Mouse (Mus musculus) forebrain, embryonic 15.5 days (tissue): Measurements from ENCODE around the gene Slc41a3. TPM values are rescaled to one million over a fixed set of nuclear protein-coding genes. Genes with fewer than 3 reads are reported as not detected.

ENCODE experiments used
- ATAC-seq: fragments of 200-750 bp; cut with Nextera tagmentation; replicated peaks from 2 replicates; pipeline ENCODE4 v1.8.0; 2017; ENCODE audit warnings: mild to moderate bottlenecking, moderate TSS enrichment, moderate library complexity
- H3K27ac ChIP-seq: fragments of 300-500 bp; sonication (generic); replicated peaks from 2 replicates; pipeline ENCODE4 v1.5.1; 2015; ENCODE audit warnings: mild to moderate bottlenecking, inconsistent platforms
- H3K27me3 ChIP-seq: fragments of 300-500 bp; sonication (generic); 2 replicates; pipeline ENCODE4 v1.6.1; 2015; ENCODE audit warnings: inconsistent platforms
- H3K36me3 ChIP-seq: fragments of 300-500 bp; sonication (generic); 2 replicates; pipeline ENCODE4 v1.6.1; 2015; ENCODE audit warnings: mild to moderate bottlenecking, inconsistent platforms
- H3K4me1 ChIP-seq: fragments of 300-500 bp; sonication (generic); 2 replicates; pipeline ENCODE4 v1.6.1; 2015; ENCODE audit warnings: inconsistent platforms
- H3K4me2 ChIP-seq: fragments of 300-500 bp; sonication (generic); replicated peaks from 2 replicates; pipeline ENCODE4 v1.6.1; 2015; ENCODE audit warnings: mild to moderate bottlenecking, inconsistent platforms
- H3K4me3 ChIP-seq: fragments of 300-500 bp; sonication (generic); 2 replicates; pipeline ENCODE4 v1.5.1; 2015; ENCODE audit warnings: mild to moderate bottlenecking, inconsistent platforms
- H3K9ac ChIP-seq: fragments of 300-500 bp; sonication (generic); replicated peaks from 2 replicates; pipeline ENCODE4 v1.6.1; 2015; ENCODE audit warnings: mild to moderate bottlenecking, inconsistent platforms
- H3K9me3 ChIP-seq: fragments of 300-500 bp; sonication (generic); 2 replicates; pipeline ENCODE4 v1.6.1; 2016; ENCODE audit warnings: inconsistent platforms
- WGBS: fragments of 180-500 bp; shearing (Covaris S2); methylation state at CpG from one replicate; pipeline ENCODE4 v1.1.7; 2015; ENCODE audit warnings: mixed read lengths; 5-methylcytosine and 5-hydroxymethylcytosine counted together
- polyA plus RNA-seq: library from polyadenylated mRNA; unstranded; fragments of >200 nt; fragmentation: Nextera tagmentation; extraction: Ambion mirVana; gene quantifications from 2 replicates; pipeline ENCODE4 v1.2.1, GENCODE M21; 2015

Slc41a3 gene
- polyA plus RNA-seq, 1 experiment from 2014 or later, result 2.5 TPM

GRCm38 (mm10) chr6:90662148-90662547 is 57.6 kb downstream of the Slc41a3 start:
- Histone ChIP-seq H3K27me3 (no peaks in the 10 kb centered on the region), H3K27ac (no peak overlapping the region), H3K36me3 (peaks cover 22% of the 10 kb centered on the region), H3K9me3 (no peaks in the 10 kb centered on the region), H3K4me2 (no peak overlapping the region), H3K4me1 (no peaks in the 10 kb centered on the region), H3K9ac (no peak overlapping the region), H3K4me3 (no peak overlapping the region)
- WGBS, result 92% methylated on average over 5 of the region's 5 CpGs
- ATAC-seq, result 0 out of 2 replicates have a peak, but pooled peaks have one; percentile 46

DNA sequence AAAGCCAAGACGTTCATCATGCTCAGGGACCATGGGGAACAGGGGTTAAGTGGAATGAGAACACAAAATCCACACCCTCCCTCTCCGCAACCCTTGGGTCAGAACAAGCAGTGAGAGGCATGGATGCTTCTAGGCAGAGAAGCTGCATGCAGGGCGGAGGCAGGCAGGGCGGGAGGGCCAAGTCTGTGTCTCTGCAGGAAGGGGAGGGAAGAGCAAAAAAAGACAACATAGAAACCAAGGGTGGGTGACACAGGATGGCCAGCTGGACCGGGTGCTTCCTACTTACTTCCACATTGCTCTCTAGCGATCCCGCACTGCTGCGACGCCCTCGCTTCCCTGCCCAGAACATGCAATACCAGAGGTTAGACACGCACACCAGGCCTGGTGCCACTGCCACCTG is 59.2 kb downstream of the Slc41a3 start:
- Histone ChIP-seq H3K4me2 (no peak overlapping the region), H3K27ac (no peak overlapping the region), H3K4me3 (no peak overlapping the region), H3K4me1 (no peaks in the 10 kb centered on the region), H3K36me3 (peaks cover 36% of the 10 kb centered on the region), H3K9ac (no peak overlapping the region), H3K9me3 (no peaks in the 10 kb centered on the region), H3K27me3 (no peaks in the 10 kb centered on the region)
- ATAC-seq, result no peak
- WGBS, result 83% methylated on average over 11 of the region's 11 CpGs

GRCm38 (mm10) chr6:90668693-90669092 is 64.2 kb downstream of the Slc41a3 start:
- Histone ChIP-seq H3K9me3 (no peaks in the 10 kb centered on the region), H3K27ac (no peak overlapping the region), H3K4me1 (no peaks in the 10 kb centered on the region), H3K4me3 (no peak overlapping the region), H3K9ac (no peak overlapping the region), H3K36me3 (peaks cover 65% of the 10 kb centered on the region), H3K4me2 (no peak overlapping the region), H3K27me3 (no peaks in the 10 kb centered on the region)
- ATAC-seq, result no peak
- WGBS, result 95% methylated on average over 9 of the region's 9 CpGs

DNA sequence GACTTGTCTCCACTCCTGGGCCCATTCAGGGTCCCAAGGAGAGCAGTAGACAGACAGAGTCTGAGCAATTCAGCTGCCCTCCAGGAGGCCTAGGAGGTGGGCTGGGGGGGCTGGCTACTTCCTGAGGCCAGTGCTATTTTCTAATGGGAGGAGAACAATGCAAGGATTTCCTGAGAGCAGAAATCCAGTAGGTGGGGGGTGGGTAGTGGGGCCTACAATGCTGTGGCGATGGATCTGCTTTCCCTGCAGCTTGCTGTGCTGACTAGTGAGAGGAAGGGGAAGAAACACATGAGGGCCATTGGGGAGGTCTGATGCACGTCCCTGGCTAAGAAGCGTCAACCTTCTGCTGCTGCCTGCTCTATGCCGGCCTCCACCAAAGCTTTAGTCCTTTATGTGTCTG is 74.2 kb downstream of the Slc41a3 start:
- Histone ChIP-seq H3K36me3 (peaks cover 49% of the 10 kb centered on the region), H3K4me2 (no peak overlapping the region), H3K27me3 (no peaks in the 10 kb centered on the region), H3K4me1 (no peaks in the 10 kb centered on the region), H3K9ac (no peak overlapping the region), H3K9me3 (no peaks in the 10 kb centered on the region), H3K27ac (no peak overlapping the region), H3K4me3 (no peak overlapping the region)
- ATAC-seq, result no peak
- WGBS, result 44% methylated on average over 4 of the region's 4 CpGs

DNA sequence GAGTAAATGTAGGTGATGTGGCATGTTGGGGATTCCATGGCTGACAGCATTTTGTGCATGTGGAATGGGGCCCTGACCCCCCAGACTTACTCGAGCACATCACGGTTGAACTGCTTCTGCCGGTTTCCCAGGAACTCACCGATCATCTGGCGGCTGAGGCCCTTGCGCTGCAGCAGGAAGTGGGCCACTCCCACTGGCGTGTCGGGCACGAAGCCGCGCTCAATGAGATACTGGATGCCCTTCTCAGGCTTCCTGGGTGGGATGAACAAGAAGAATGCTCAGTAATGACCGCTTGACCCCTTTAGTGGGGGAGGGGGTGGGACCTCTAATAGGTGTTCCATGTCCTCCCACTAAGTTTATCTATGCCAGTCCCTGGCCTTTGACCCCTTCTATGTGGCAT is 75.9 kb downstream of the Slc41a3 start:
- H3K4me2 ChIP-seq, result no peak overlapping the region
- no peaks in the 10 kb centered on the region for H3K9me3 ChIP-seq
- peaks cover 34% of the 10 kb centered on the region for H3K36me3 ChIP-seq
- ATAC-seq, result no peak
- WGBS, result 94% methylated on average over 12 of the region's 12 CpGs
- no peaks in the 10 kb centered on the region for H3K27me3 ChIP-seq
- no peak overlapping the region for H3K27ac ChIP-seq
- no peak overlapping the region for H3K9ac ChIP-seq
- H3K4me1 ChIP-seq, result no peaks in the 10 kb centered on the region
- no peak overlapping the region for H3K4me3 ChIP-seq

- 88% methylated on average over 3 of the region's 3 CpGs for WGBS
- H3K9ac ChIP-seq, result no peak overlapping the region
- 0 out of 2 replicates have a peak, but pooled peaks cover 3% of the 10 kb centered on the region for H3K4me1 ChIP-seq
- H3K27ac ChIP-seq, result no peak overlapping the region
- no peaks in the 10 kb centered on the region for H3K9me3 ChIP-seq
- H3K36me3 ChIP-seq, result peaks cover 11% of the 10 kb centered on the region
- ATAC-seq, result no peak
- H3K4me3 ChIP-seq, result no peak overlapping the region
- no peaks in the 10 kb centered on the region for H3K27me3 ChIP-seq
- no peak overlapping the region for H3K4me2 ChIP-seq
These were observed 79.5 kb downstream of the Slc41a3 start for GRCm38 (mm10) chr6:90683831-90684532.

DNA sequence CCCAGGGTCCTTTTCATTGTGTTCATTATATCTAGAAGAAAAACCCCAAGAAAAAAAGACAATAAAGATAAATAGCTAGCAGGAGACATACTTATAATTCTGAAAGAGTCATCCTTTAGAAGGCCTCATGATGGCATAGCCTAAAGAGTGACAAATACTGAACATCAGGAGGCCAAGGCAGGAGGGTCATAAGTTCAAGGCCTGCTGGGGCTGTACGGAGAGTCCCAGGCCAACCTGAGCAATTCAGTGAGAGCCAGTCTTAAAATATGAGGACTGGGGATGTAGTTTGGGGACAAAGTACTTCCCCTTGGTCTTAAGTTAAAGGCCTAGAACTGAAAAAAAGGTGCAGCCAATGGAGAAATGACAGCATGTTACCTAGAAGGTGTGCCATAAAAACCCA is 82.3 kb downstream of the Slc41a3 start:
- 64% methylated on average over 1 of the region's 1 CpGs for WGBS
- no peak for ATAC-seq
- Histone ChIP-seq H3K27me3 (no peaks in the 10 kb centered on the region), H3K9ac (no peak overlapping the region), H3K4me3 (no peak overlapping the region), H3K4me2 (no peak overlapping the region), H3K9me3 (no peaks in the 10 kb centered on the region), H3K27ac (no peak overlapping the region), H3K36me3 (peaks cover 26% of the 10 kb centered on the region), H3K4me1 (0 out of 2 replicates have a peak, but pooled peaks cover 3% of the 10 kb centered on the region)

DNA sequence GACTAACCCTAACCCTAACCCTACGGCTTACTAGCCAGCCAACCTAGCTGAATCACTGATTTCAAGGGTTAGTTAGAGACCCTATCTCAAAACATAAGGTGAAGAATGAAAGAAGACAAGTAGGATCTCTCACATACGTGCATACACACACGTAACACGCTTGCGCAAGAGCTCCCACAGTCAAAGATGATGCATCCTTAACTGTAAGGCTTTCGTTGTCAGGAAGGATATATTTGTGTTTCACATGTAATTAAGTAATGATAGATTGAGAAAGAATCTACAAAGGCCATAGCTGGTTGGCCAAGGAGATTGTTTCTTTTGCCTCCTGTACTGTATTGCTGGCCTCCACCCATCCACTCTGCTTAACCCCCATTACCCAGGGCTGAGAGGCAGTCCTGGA is 83.5 kb downstream of the Slc41a3 start:
- no peak overlapping the region for H3K4me3 ChIP-seq
- no peak overlapping the region for H3K27ac ChIP-seq
- H3K4me1 ChIP-seq, result 0 out of 2 replicates have a peak, but pooled peaks cover 3% of the 10 kb centered on the region
- no peak overlapping the region for H3K4me2 ChIP-seq
- peaks cover 28% of the 10 kb centered on the region for H3K36me3 ChIP-seq
- 97% methylated on average over 6 of the region's 6 CpGs for WGBS
- no peaks in the 10 kb centered on the region for H3K27me3 ChIP-seq
- no peak overlapping the region for H3K9ac ChIP-seq
- H3K9me3 ChIP-seq, result no peaks in the 10 kb centered on the region
- no peak for ATAC-seq

DNA sequence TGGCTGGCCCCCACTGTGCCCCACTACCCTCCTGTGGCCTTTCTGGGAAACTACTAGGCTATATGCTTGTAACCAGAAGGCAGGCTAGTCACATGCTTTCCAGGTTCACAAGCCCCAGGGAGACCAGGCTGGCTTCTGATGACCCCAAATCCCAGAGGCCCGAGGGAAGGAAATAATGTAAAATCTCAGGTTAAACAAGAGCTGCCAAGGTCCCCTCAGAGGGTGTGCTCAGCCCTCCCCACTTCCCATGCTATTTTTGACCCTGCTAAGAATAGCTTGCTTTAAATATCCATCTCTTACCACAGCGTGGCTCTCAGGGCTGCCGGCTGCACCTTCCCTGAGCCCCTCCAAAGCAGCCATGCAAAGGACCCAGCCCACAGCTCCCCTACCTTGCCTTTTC is 84.2 kb downstream of the Slc41a3 start:
- Histone ChIP-seq H3K27ac (no peak overlapping the region), H3K4me2 (no peak overlapping the region), H3K27me3 (no peaks in the 10 kb centered on the region), H3K36me3 (peaks cover 28% of the 10 kb centered on the region), H3K4me3 (no peak overlapping the region), H3K4me1 (0 out of 2 replicates have a peak, but pooled peaks cover 3% of the 10 kb centered on the region), H3K9me3 (no peaks in the 10 kb centered on the region), H3K9ac (no peak overlapping the region)
- no peak for ATAC-seq
- WGBS, result 89% methylated on average over 3 of the region's 3 CpGs

- ATAC-seq, result no peak
- 92% methylated on average over 10 of the region's 10 CpGs for WGBS
- peaks cover 28% of the 10 kb centered on the region for H3K36me3 ChIP-seq
These were observed 85.0 kb downstream of the Slc41a3 start for GRCm38 (mm10) chr6:90689500-90689899.

DNA sequence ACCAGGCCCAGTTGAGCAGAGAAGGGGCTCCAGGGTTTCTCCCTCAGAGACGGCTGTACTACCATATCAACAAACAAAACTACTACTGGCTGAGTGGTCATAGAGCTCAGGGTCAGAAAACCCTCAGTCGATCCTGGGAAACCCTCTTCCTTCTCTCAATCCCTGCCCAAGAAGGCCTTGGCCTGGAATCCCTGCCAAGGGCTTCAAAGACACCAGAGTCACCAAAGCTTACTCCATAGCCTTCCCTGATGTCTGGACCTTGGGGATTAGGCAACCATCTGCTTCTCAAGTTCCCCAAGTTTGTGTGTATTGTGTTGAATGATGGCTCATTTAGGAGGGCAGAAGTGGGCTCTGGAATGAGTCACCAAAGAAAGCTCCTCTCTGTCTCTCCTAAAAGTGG is 87.4 kb downstream of the Slc41a3 start:
- no peak for ATAC-seq
- H3K27ac ChIP-seq, result no peak overlapping the region
- H3K4me2 ChIP-seq, result no peak overlapping the region
- peaks cover 28% of the 10 kb centered on the region for H3K36me3 ChIP-seq
- H3K27me3 ChIP-seq, result no peaks in the 10 kb centered on the region
- H3K4me3 ChIP-seq, result no peak overlapping the region
- H3K9ac ChIP-seq, result no peak overlapping the region
- H3K9me3 ChIP-seq, result no peaks in the 10 kb centered on the region
- WGBS, result 86% methylated on average over 2 of the region's 2 CpGs
- no peaks in the 10 kb centered on the region for H3K4me1 ChIP-seq

More at GRCm38 (mm10) chr6:90689500-90689899, 85.0 kb downstream of the Slc41a3 start:
- Histone ChIP-seq H3K9me3 (no peaks in the 10 kb centered on the region), H3K27me3 (no peaks in the 10 kb centered on the region), H3K9ac (no peak overlapping the region), H3K27ac (no peak overlapping the region), H3K4me3 (no peak overlapping the region), H3K4me2 (no peak overlapping the region), H3K4me1 (0 out of 2 replicates have a peak, but pooled peaks cover 3% of the 10 kb centered on the region)

DNA sequence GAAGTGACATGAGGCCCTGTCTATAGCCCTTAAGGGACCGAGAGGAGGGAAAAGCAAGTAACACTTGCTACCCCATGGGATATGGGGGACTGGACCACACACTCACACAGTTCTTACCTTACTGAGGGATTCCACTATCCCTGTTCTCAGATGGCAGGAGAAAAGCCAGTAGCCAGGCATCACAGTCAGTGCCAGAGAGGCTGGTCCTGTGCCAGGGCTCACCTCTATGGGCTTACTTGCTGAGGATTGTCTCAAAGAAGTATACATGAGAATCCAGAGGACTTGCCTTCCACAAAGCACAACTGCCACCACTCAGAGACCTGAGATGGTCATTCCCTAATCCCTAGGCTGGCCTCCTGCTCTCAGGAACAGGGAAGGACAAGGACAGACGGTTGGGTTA is 87.9 kb downstream of the Slc41a3 start:
- H3K36me3 ChIP-seq, result peaks cover 28% of the 10 kb centered on the region
- no peak overlapping the region for H3K27ac ChIP-seq
- no peaks in the 10 kb centered on the region for H3K27me3 ChIP-seq
- ATAC-seq, result no peak
- H3K4me1 ChIP-seq, result no peaks in the 10 kb centered on the region
- no peak overlapping the region for H3K4me3 ChIP-seq
- no peak overlapping the region for H3K4me2 ChIP-seq
- no peak overlapping the region for H3K9ac ChIP-seq
- no peaks in the 10 kb centered on the region for H3K9me3 ChIP-seq
- WGBS, result 84% methylated on average over 2 of the region's 2 CpGs

DNA sequence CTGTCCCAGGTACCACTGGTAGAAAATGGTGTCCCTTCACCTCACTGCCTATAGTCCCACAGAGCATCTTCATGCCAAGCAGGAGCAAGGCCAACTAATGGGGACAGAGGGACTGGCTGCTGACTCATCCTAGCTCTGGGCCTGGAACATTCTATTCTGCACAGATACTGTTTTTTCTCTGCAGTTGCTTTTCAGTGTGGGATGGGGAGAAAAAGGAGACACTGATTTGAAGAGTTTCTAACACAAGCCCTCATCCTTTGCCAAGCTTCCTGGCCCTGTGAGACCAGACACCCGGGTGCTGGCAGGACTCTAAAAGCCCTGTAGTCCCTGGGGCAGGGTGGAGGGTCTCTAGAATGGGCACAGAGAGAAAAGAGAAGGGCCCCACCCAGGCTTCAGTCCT is 91.2 kb downstream of the Slc41a3 start:
- 0 out of 2 replicates have a peak overlapping the region, but pooled peaks have one; percentile 36 for H3K27ac ChIP-seq
- 70% methylated on average over 1 of the region's 1 CpGs for WGBS

More for the DNA sequence above, 91.2 kb downstream of the Slc41a3 start:
- H3K36me3 ChIP-seq, result peaks cover 10% of the 10 kb centered on the region; the same call in 1 of the 2 replicates
- no peaks in the 10 kb centered on the region for H3K9me3 ChIP-seq
- 0 out of 2 replicates have a peak, but pooled peaks cover 4% of the 10 kb centered on the region for H3K4me1 ChIP-seq
- H3K9ac ChIP-seq, result no peak overlapping the region
- H3K27me3 ChIP-seq, result no peaks in the 10 kb centered on the region
- no peak overlapping the region for H3K4me2 ChIP-seq
- ATAC-seq, result no peak
- no peak overlapping the region for H3K4me3 ChIP-seq
